Comparison of ENCODE assay signal across 10 mouse cellular contexts in the genomic region with DNA sequence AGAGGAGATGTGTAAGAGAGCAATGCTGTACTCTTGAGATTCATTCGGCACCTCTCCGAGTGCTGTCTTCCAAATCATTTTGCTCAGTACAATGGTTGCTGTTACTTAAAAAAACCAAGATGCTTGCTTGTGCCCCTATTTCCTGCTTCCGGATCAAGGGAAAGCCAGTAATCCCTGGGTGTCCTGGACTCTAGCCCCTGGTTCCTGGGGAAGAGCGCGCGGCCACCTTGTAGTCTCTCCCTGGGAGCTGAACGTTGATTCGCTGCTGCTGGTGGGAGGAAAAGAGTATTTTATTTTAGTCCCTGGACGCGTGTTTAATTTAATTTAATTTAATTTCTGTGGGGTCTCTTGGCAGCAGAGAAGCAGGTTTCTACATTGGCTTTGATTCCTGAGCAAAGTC. TPM values are rescaled to one million over a fixed set of nuclear protein-coding genes. Genes with fewer than 3 reads are reported as not detected.
DNase-seq lines count a peak whose midpoint lies in the region; ATAC-seq and TF ChIP-seq lines count a peak whose summit lies in the region.
"Had no signal": no experiment of that assay in that cellular context is flagged by ENCODE, and none has a peak within 500 bp of the region (broad histone marks: within the 10 kb centered on the region; RNA-seq: fewer than 3 reads in every experiment).

No protein-coding gene starts in this region.

- no peak overlapping the region for H3K27ac ChIP-seq in heart, embryonic 10.5 days
- no peak overlapping the region for H3K27ac ChIP-seq in hindbrain, postnatal 0 days
- no peak overlapping the region for H3K27ac ChIP-seq in midbrain, embryonic 16.5 days (ENCODE audit: low read length)

- peaks cover 11% of the 10 kb centered on the region for H3K4me1 ChIP-seq in heart, embryonic 10.5 days
- H3K4me1 ChIP-seq in hindbrain, postnatal 0 days (ENCODE audit: insufficient read depth, low read length) = no peaks in the 10 kb centered on the region
- peaks cover 5% of the 10 kb centered on the region; the same call in 1 of the 2 replicates for H3K4me1 ChIP-seq in midbrain, embryonic 16.5 days (ENCODE audit: control insufficient read depth, insufficient read depth, low read length)

- H3K9me3 ChIP-seq in heart, embryonic 10.5 days = no peaks in the 10 kb centered on the region
- H3K9me3 ChIP-seq in hindbrain, postnatal 0 days (ENCODE audit: low read length) = no peaks in the 10 kb centered on the region
- H3K9me3 ChIP-seq in midbrain, embryonic 16.5 days (replicated peaks; ENCODE audit: control insufficient read depth, low read length, poor library complexity, severe bottlenecking) = no peaks in the 10 kb centered on the region

- peak overlapping the region; percentile 67 for H3K4me3 ChIP-seq in heart, embryonic 10.5 days
- H3K4me3 ChIP-seq in hindbrain, postnatal 0 days (ENCODE audit: low read length) = peak overlapping the region; percentile 33
- H3K4me3 ChIP-seq in midbrain, embryonic 16.5 days (ENCODE audit: low read depth, low read length) = peak overlapping the region; percentile 40
- H3K4me3 ChIP-seq: erythroblast, embryonic 14.5 days had no signal

- DNase-seq in heart, embryonic 10.5 days (ENCODE audit: low spot score) = no peak
- no peak for DNase-seq in heart, adult 18-20 months
- peak; percentile 49 for DNase-seq in embryo, embryonic 11 days
- no peak for DNase-seq in hindbrain, postnatal 0 days (ENCODE audit: low spot score)
- DNase-seq in adrenal gland, postnatal 14 days = no peak
- DNase-seq in ovary, postnatal 10 days (ENCODE audit: low spot score) = no peak
- no peak for DNase-seq in gastrocnemius, postnatal 14 days

- no peaks in the 10 kb centered on the region for H3K36me3 ChIP-seq in heart, embryonic 10.5 days
- no peaks in the 10 kb centered on the region for H3K36me3 ChIP-seq in hindbrain, postnatal 0 days (ENCODE audit: insufficient read depth, low read length)
- no peaks in the 10 kb centered on the region for H3K36me3 ChIP-seq in midbrain, embryonic 16.5 days (ENCODE audit: control insufficient read depth, insufficient read depth, low read length)

- intact Hi-C loops in gastrocnemius, postnatal 14 days (cut with DNase I; ENCODE audit: low total_unique reads) = no loop called here

- H3K9ac ChIP-seq in hindbrain, postnatal 0 days (replicated peaks; ENCODE audit: low read length) = no peak overlapping the region
- no peak overlapping the region for H3K9ac ChIP-seq in midbrain, embryonic 16.5 days (ENCODE audit: low read depth, low read length)

- WGBS in heart, embryonic 10.5 days = 3% methylated on average over 10 of the region's 10 CpGs
- 2% methylated on average over 10 of the region's 10 CpGs for WGBS in hindbrain, postnatal 0 days
- WGBS in midbrain, embryonic 16.5 days = 2% methylated on average over 10 of the region's 10 CpGs

- no peak for ATAC-seq in hindbrain, postnatal 0 days
- ATAC-seq in midbrain, embryonic 16.5 days = peak; percentile 22; the same call in 1 of the 2 replicates

- H3K4me2 ChIP-seq in hindbrain, postnatal 0 days (ENCODE audit: low read depth, low read length) = peak overlapping the region; percentile 54
- peak overlapping the region; percentile 64 for H3K4me2 ChIP-seq in midbrain, embryonic 16.5 days (ENCODE audit: low read length)

- no peak for TF ChIP-seq CTCF in hindbrain, postnatal 0 days (IDR thresholded peaks at IDR 0.05; ENCODE audit: low read depth)

- peaks cover 47% of the 10 kb centered on the region for H3K27me3 ChIP-seq in heart, embryonic 10.5 days (ENCODE audit: insufficient read depth, poor library complexity, severe bottlenecking)
- H3K27me3 ChIP-seq in hindbrain, postnatal 0 days (ENCODE audit: insufficient read depth, low read length) = peaks cover 70% of the 10 kb centered on the region
- H3K27me3 ChIP-seq in midbrain, embryonic 16.5 days (ENCODE audit: control insufficient read depth, insufficient read depth, low read depth, low read length) = peaks cover 35% of the 10 kb centered on the region

RNA-seq across cellular contexts. Expression of gene Sp8, which starts 8.3 kb away (rescaled TPM):
- 0.07 and 0.46 TPM in 2 replicates for polyA plus RNA-seq in heart, embryonic 10.5 days (2016; fragmentation: Nextera tagmentation; extraction: Ambion mirVana)
- total RNA-seq in heart, adult 18-20 months (2021) = not detected
- 3.9 and 4.4 TPM in 2 replicates for total RNA-seq in hindbrain, postnatal 0 days (2014; rRNA removed)
- 1.8 and 2.0 TPM in 2 replicates for polyA plus RNA-seq in hindbrain, postnatal 0 days (2015; fragmentation: Nextera tagmentation; extraction: Ambion mirVana)
- 2.3 and 4.2 TPM in 2 replicates for polyA plus RNA-seq in midbrain, embryonic 16.5 days (2015; fragmentation: Nextera tagmentation; extraction: Ambion mirVana)
- total RNA-seq in adrenal gland, postnatal 14 days (2021) = not detected in 2 replicates
- total RNA-seq in gastrocnemius, postnatal 14 days (2021) = not detected
- polyA plus RNA-seq: erythroblast, embryonic 14.5 days; small intestine, adult 2 months had no signal
